Mouse (Mus musculus): ENCODE measurements at regions not wholly inside any gene's neighbourhood (a gene's known extent, or its start where the extent isn't known, plus 50 kb on each side); places are given as distances from the start of the nearest gene placed in this dataset.

GRCm38 (mm10) chr4:10351876-10352627 lies 522.2 kb upstream of the 2610301B20Rik start:
- no peak for ATAC-seq (ENCODE audit: low read depth)
- Histone ChIP-seq H3K4me2 (ENCODE audit: low read depth, low read length) (no peak overlapping the region), H3K36me3 (ENCODE audit: control insufficient read depth, insufficient read depth, low read length) (no peaks in the 10 kb centered on the region), H3K9me3 (ENCODE audit: control insufficient read depth, low read length) (no peaks in the 10 kb centered on the region), H3K4me3 (ENCODE audit: low read depth, low read length) (no peak overlapping the region), H3K27ac (ENCODE audit: low read depth, low read length) (no peak overlapping the region), H3K9ac (replicated peaks; ENCODE audit: low read depth, low read length) (no peak overlapping the region), H3K27me3 (ENCODE audit: control insufficient read depth, insufficient read depth, low read length) (no peaks in the 10 kb centered on the region), H3K4me1 (ENCODE audit: control insufficient read depth, insufficient read depth, low read length) (no peaks in the 10 kb centered on the region)
- 70% methylated on average over 4 of the region's 4 CpGs for WGBS

- Histone ChIP-seq H3K27ac (ENCODE audit: low read depth, low read length) (no peak overlapping the region), H3K36me3 (ENCODE audit: control insufficient read depth, insufficient read depth, low read length) (no peaks in the 10 kb centered on the region), H3K4me1 (ENCODE audit: control insufficient read depth, insufficient read depth, low read length) (no peaks in the 10 kb centered on the region), H3K4me2 (ENCODE audit: low read depth, low read length) (no peak overlapping the region), H3K4me3 (ENCODE audit: low read depth, low read length) (no peak overlapping the region), H3K9ac (replicated peaks; ENCODE audit: low read depth, low read length) (no peak overlapping the region), H3K9me3 (ENCODE audit: control insufficient read depth, low read length) (no peaks in the 10 kb centered on the region), H3K27me3 (ENCODE audit: control insufficient read depth, insufficient read depth, low read length) (no peaks in the 10 kb centered on the region)
- 77% methylated on average over 3 of the region's 3 CpGs for WGBS
- ATAC-seq (ENCODE audit: low read depth), result no peak
Observed at GRCm38 (mm10) chr4:10357572-10357971, 516.7 kb upstream of the 2610301B20Rik start.

- Histone ChIP-seq H3K9ac (replicated peaks; ENCODE audit: low read depth, low read length) (no peak overlapping the region), H3K27me3 (ENCODE audit: control insufficient read depth, insufficient read depth, low read length) (no peaks in the 10 kb centered on the region), H3K9me3 (ENCODE audit: control insufficient read depth, low read length) (no peaks in the 10 kb centered on the region), H3K27ac (ENCODE audit: low read depth, low read length) (no peak overlapping the region), H3K4me2 (ENCODE audit: low read depth, low read length) (no peak overlapping the region), H3K4me3 (ENCODE audit: low read depth, low read length) (no peak overlapping the region), H3K36me3 (ENCODE audit: control insufficient read depth, insufficient read depth, low read length) (no peaks in the 10 kb centered on the region), H3K4me1 (ENCODE audit: control insufficient read depth, insufficient read depth, low read length) (no peaks in the 10 kb centered on the region)
- peak; percentile 69 for ATAC-seq (ENCODE audit: low read depth)
- 64% methylated on average over 2 of the region's 2 CpGs for WGBS
Observed at GRCm38 (mm10) chr4:10389790-10390189, 484.5 kb upstream of the 2610301B20Rik start.

- Histone ChIP-seq H3K4me2 (ENCODE audit: low read depth, low read length) (no peak overlapping the region), H3K36me3 (ENCODE audit: control insufficient read depth, insufficient read depth, low read length) (no peaks in the 10 kb centered on the region), H3K4me3 (ENCODE audit: low read depth, low read length) (no peak overlapping the region), H3K4me1 (ENCODE audit: control insufficient read depth, insufficient read depth, low read length) (no peaks in the 10 kb centered on the region), H3K27ac (ENCODE audit: low read depth, low read length) (no peak overlapping the region), H3K9ac (replicated peaks; ENCODE audit: low read depth, low read length) (no peak overlapping the region), H3K27me3 (ENCODE audit: control insufficient read depth, insufficient read depth, low read length) (no peaks in the 10 kb centered on the region), H3K9me3 (ENCODE audit: control insufficient read depth, low read length) (no peaks in the 10 kb centered on the region)
- no peak for ATAC-seq (ENCODE audit: low read depth)
Observed at GRCm38 (mm10) chr4:10397249-10397648, 477.0 kb upstream of the 2610301B20Rik start.

DNA sequence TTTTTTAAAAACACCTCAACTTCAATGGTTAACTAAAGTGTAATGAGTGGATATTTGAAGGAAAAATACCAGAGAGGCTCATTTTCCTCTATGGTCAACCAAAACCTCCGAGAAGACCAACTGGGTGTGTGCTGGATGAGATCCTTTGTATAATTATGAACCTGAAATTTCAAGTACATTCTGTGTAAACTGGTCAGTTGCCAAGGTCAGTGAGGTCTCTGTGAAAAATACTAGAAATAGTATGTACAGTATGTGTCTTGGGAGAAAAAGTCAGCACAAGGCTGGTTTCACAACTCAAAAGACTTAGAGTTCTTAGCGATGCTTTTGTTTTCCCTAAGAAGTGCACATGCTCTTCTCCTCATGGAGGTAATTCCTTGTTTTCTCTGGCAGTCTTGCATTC lies 476.2 kb upstream of the 2610301B20Rik start:
- Histone ChIP-seq H3K4me2 (ENCODE audit: low read depth, low read length) (no peak overlapping the region), H3K9me3 (ENCODE audit: control insufficient read depth, low read length) (no peaks in the 10 kb centered on the region), H3K4me3 (ENCODE audit: low read depth, low read length) (no peak overlapping the region), H3K27ac (ENCODE audit: low read depth, low read length) (no peak overlapping the region), H3K9ac (replicated peaks; ENCODE audit: low read depth, low read length) (no peak overlapping the region), H3K4me1 (ENCODE audit: control insufficient read depth, insufficient read depth, low read length) (no peaks in the 10 kb centered on the region), H3K36me3 (ENCODE audit: control insufficient read depth, insufficient read depth, low read length) (no peaks in the 10 kb centered on the region), H3K27me3 (ENCODE audit: control insufficient read depth, insufficient read depth, low read length) (no peaks in the 10 kb centered on the region)
- 96% methylated on average over 2 of the region's 2 CpGs for WGBS
- ATAC-seq (ENCODE audit: low read depth), result no peak

DNA sequence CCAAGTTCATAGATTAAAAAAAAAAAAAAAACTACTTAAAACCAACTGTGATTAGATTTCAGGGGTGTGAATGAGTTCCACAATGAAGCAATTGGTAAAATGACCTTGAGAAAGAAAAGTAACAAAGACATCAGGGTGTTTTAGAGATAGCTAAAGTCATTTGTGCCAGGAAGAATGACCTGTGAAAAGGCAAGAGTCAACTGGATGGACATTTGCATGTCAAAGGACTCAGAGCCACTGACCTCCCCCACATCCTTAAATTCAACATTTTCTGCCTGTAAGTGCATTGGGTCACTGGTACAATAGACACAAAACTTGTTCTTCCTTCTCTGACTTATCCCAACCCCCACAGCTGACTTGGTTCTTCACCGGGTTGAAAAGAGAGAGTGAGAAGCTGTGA lies 474.6 kb upstream of the 2610301B20Rik start:
- no peaks in the 10 kb centered on the region for H3K4me1 ChIP-seq (ENCODE audit: control insufficient read depth, insufficient read depth, low read length)
- H3K4me3 ChIP-seq (ENCODE audit: low read depth, low read length), result no peak overlapping the region
- no peak overlapping the region for H3K9ac ChIP-seq (replicated peaks; ENCODE audit: low read depth, low read length)
- H3K9me3 ChIP-seq (ENCODE audit: control insufficient read depth, low read length), result no peaks in the 10 kb centered on the region
- no peak overlapping the region for H3K27ac ChIP-seq (ENCODE audit: low read depth, low read length)
- no peak overlapping the region for H3K4me2 ChIP-seq (ENCODE audit: low read depth, low read length)
- H3K36me3 ChIP-seq (ENCODE audit: control insufficient read depth, insufficient read depth, low read length), result no peaks in the 10 kb centered on the region
- no peak for ATAC-seq (ENCODE audit: low read depth)
- 16% methylated on average over 1 of the region's 1 CpGs for WGBS
- H3K27me3 ChIP-seq (ENCODE audit: control insufficient read depth, insufficient read depth, low read length), result no peaks in the 10 kb centered on the region

DNA sequence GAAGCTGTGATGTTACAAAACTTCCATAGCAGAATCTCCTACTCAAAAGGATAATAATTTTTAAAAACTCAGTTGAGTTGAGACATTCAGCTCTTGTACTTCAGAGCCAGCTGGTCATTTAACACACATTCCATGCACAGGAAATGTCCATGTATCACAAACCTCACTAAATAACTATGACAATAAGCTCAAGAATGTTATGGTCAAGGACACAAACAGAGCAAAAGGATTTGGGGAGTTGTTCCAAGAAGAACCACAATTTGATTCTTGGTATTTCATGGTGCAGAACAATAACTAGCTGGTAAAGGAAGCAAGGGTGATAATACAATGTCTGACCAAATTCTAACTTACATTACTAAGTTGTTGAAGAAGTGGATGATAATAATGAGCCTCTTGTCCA lies 471.4 kb upstream of the 2610301B20Rik start:
- ATAC-seq (ENCODE audit: low read depth), result no peak
- no peak overlapping the region for H3K27ac ChIP-seq (ENCODE audit: low read depth, low read length)
- no peak overlapping the region for H3K4me3 ChIP-seq (ENCODE audit: low read depth, low read length)
- H3K9me3 ChIP-seq (ENCODE audit: control insufficient read depth, low read length), result no peaks in the 10 kb centered on the region
- H3K4me1 ChIP-seq (ENCODE audit: control insufficient read depth, insufficient read depth, low read length), result no peaks in the 10 kb centered on the region
- H3K4me2 ChIP-seq (ENCODE audit: low read depth, low read length), result no peak overlapping the region
- H3K9ac ChIP-seq (replicated peaks; ENCODE audit: low read depth, low read length), result no peak overlapping the region
- no peaks in the 10 kb centered on the region for H3K27me3 ChIP-seq (ENCODE audit: control insufficient read depth, insufficient read depth, low read length)
- no peaks in the 10 kb centered on the region for H3K36me3 ChIP-seq (ENCODE audit: control insufficient read depth, insufficient read depth, low read length)

DNA sequence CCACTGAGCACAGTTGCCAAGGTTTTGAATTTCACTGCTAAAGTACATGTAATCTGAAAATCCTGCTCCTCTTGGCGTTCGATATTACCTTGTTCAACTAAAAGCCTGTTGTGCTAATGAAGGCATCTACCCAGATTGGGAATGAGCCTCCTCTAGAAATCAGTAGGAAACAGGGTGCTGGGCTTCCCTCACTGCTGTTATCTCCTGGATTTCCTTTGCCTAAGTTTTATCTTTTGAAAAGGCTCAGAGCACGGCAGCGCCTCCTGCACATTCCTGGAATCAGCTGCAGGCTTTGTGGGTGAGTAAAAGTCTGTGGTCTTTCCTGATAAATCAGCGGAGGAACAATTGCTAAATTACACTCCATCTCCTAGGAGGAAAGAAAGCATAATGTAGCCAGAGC lies 469.9 kb upstream of the 2610301B20Rik start:
- WGBS, result 70% methylated on average over 5 of the region's 5 CpGs
- Histone ChIP-seq H3K27me3 (ENCODE audit: control insufficient read depth, insufficient read depth, low read length) (no peaks in the 10 kb centered on the region), H3K27ac (ENCODE audit: low read depth, low read length) (no peak overlapping the region), H3K4me1 (ENCODE audit: control insufficient read depth, insufficient read depth, low read length) (no peaks in the 10 kb centered on the region), H3K4me2 (ENCODE audit: low read depth, low read length) (no peak overlapping the region), H3K9ac (replicated peaks; ENCODE audit: low read depth, low read length) (no peak overlapping the region), H3K4me3 (ENCODE audit: low read depth, low read length) (no peak overlapping the region), H3K36me3 (ENCODE audit: control insufficient read depth, insufficient read depth, low read length) (no peaks in the 10 kb centered on the region), H3K9me3 (ENCODE audit: control insufficient read depth, low read length) (no peaks in the 10 kb centered on the region)
- ATAC-seq (ENCODE audit: low read depth), result no peak

GRCm38 (mm10) chr4:10405102-10405501 lies 469.2 kb upstream of the 2610301B20Rik start:
- no peaks in the 10 kb centered on the region for H3K9me3 ChIP-seq (ENCODE audit: control insufficient read depth, low read length)
- H3K27ac ChIP-seq (ENCODE audit: low read depth, low read length), result no peak overlapping the region
- no peaks in the 10 kb centered on the region for H3K4me1 ChIP-seq (ENCODE audit: control insufficient read depth, insufficient read depth, low read length)
- ATAC-seq (ENCODE audit: low read depth), result no peak
- 75% methylated on average over 2 of the region's 2 CpGs for WGBS
- no peak overlapping the region for H3K9ac ChIP-seq (replicated peaks; ENCODE audit: low read depth, low read length)
- no peak overlapping the region for H3K4me3 ChIP-seq (ENCODE audit: low read depth, low read length)
- H3K4me2 ChIP-seq (ENCODE audit: low read depth, low read length), result no peak overlapping the region
- H3K36me3 ChIP-seq (ENCODE audit: control insufficient read depth, insufficient read depth, low read length), result no peaks in the 10 kb centered on the region
- no peaks in the 10 kb centered on the region for H3K27me3 ChIP-seq (ENCODE audit: control insufficient read depth, insufficient read depth, low read length)
